Mouse (Mus musculus) ES-E14 (cell line): ENCODE data around the gene Gpr84.

Source experiments
- CHD2 ChIP-seq: IDR thresholded peaks from 2 replicates; pipeline ENCODE4 v1.6.1; 2014; ENCODE audit warnings: mild to moderate bottlenecking, low read depth, low read length, inconsistent platforms
- ZC3H11A ChIP-seq: IDR thresholded peaks from 2 replicates; pipeline ENCODE4 v1.6.1; 2012; ENCODE audit warnings: low read depth, mild to moderate bottlenecking, inconsistent platforms, low read length, borderline replicate concordance
- ZNF384 ChIP-seq: IDR thresholded peaks from 2 replicates; pipeline ENCODE4 v1.6.1; 2012; ENCODE audit warnings: low read depth, low read length, inconsistent platforms

DNA sequence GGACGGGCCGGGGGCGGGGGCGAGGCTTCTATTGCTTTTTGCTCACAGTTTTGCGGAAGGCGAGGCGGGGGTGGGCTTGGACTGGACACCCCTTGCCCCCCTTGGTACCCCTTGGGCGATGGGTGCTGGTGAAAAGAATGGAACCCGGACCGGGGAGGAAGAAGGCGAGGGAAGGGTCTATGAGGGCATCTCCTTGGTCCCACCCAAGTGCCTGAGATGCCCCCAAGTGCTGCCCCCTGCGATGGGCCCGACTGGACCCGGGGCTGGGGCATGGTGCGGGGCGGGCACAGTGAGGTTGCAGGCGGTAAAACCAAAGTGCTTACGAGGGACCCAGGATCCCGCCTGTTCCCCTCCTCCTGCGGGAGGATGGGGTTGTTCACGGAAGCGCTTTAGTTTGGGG, 3.8 kb upstream of the Gpr84 start:
- TF ChIP-seq ZC3H11A: no peak
- no peak for TF ChIP-seq CHD2
- no peak for TF ChIP-seq ZNF384
